Mouse (Mus musculus): ENCODE measurements at regions not wholly inside any gene's neighbourhood (a gene's known extent, or its start where the extent isn't known, plus 50 kb on each side); places are given as distances from the start of the nearest gene placed in this dataset.

DNA sequence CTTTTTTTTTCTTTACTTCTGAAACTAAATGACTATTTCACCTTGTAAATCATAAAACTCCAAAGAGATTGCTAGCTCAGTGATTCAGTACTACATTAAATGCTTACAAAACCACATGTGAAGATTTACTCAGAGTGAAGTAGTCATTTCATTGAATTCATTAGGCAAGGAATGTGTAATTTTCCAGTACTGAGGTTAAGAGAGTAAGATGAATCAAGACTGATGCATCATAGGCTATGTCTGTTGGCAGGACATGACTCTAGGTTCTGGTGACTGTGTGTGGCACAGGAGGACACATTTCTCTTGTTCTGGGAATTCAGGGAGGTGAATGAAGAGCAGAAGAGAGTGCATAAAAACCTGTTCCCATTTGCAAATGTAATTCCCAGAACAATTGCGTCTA lies 741.7 kb downstream of the Slitrk6 start:
- intact Hi-C loops (cut with DNase I) = no loop called here

DNA sequence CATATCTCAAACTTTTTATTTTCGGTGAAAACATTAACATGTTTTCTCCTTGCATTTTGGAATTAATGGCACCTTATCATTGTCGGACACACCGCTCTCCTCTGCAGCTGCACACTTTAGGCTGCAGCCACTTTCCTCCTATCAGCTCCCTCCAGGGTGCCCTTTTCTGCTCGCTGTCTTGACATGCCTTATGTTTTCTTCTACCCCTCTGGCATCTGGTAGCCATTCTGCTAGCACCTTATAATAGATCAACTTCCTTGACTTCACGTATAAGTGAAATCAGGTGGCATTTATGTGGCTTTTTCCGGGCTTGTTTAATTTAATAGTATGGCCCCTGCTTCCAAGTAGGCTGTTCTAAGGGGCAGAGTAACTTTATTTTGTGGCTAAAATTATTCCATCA lies 747.8 kb downstream of the Slitrk6 start:
- intact Hi-C loops (cut with DNase I) = no loop called here

DNA sequence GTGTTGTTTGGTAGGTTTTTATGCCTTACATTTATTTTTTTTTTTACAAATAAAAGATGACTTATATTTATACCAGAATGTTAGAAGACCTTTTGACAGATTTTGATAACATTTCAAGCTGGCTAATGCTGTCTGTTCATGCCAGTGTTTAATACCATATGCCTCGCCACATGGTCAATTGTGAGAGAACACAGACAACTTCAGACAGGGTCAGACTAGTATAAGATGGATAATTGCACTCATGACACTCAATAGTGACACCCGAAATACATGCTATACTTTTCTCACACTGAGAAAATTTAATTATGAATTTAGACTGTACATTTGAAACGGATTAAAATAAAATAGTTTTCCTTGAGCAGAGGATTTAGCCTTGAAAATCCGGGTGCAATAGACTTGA lies 769.9 kb downstream of the Slitrk6 start:
- intact Hi-C loops (cut with DNase I) = no loop called here

DNA sequence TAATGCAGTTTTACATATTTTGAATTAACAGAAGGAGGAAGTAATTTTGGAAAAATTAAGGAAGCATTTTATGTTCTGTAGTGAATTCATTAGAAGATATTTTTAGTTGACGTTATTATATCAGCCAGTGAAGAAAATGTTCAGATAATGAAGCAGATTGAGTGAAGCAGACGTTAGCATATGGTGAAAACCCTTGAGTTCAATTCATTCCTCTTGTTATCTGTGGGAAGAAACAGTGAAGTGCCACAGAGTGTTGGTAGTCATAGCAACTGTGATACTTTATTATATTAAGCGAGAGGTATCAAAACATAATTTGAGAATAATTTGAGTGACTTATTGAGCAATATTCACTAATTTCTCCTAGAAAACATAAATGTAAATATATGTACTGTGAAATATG lies 796.9 kb downstream of the Slitrk6 start:
- intact Hi-C loops (cut with DNase I) = no loop called here

DNA sequence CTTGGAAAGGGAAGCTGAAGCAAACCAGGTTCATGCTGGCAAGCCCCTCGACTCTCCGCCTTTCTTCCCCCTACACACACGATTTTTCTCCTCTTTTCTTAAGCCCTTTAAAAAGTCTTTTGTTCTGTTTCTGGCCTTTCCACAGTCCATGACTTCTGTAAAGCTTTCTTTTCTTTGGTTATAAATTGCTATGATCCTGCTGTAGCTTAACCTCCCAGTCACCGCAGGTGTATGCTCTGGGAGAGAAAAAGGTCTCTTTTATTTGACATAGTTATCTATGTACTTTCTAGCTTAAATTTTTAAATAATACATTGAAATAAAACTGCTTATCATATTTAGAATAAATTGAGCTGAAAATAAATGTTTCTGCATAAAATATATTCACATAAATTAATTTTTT lies 813.0 kb downstream of the Slitrk6 start:
- intact Hi-C loops (cut with DNase I) = no loop called here

DNA sequence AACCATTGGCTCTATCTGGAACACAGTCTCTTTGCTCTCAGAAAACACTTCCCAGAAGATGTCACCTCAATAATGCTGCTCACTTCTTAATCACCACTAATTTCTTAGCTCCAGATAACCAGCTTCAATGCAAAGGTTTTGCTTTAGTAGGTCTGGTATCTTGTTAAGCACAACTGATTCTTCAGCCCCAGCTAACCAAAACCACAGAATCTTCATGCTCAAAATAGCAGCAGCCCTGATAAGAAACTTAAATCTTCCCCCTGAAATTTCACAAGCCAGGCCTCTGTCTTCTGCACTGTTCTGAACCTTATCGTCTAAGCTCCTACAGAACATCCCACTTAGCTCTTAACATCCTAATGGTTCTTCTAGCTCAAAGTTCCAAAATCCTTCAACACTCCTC lies 813.8 kb downstream of the Slitrk6 start:
- intact Hi-C loops (cut with DNase I) = no loop called here

DNA sequence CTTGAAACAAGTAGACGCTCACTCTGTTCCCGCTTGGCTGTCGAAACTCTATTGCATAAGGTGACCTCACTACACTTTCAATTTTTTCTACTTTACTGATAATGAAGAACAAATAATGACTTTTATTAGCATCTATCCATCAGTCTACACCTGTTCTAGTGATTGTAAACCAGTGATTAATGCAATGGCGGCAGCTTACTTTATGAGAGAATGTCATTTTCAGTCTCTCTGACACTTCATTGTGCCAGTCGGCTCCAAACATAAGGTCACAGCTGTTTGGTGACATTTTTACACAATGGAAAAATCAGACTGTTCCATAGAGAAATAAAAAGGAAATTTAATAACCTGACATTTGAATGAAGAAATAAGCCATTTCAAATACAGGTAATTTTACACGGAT lies 817.5 kb downstream of the Slitrk6 start:
- intact Hi-C loops (cut with DNase I) = loop anchor here (10.0 kb wide), 1 partner anchor 423 kb away; no protein-coding TSS in a partner anchor

DNA sequence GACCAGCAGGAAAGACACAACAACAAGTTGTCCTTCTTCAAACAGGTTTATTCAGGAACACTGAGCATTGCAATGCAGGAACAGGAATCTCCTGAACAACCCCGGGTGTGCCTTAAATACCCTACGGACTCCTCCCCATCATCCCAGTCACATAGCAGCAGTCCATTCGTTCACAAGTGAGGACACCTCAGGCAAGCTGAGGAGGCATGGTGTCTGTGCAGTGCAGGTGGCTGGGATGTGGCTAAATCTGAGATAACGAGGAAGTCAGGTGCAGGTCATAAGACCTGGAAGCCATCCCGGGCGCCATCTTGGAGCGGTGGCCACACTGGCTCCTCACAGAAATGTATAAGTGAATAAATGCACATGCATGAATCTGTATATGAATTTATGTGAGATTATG lies 826.0 kb downstream of the Slitrk6 start:
- intact Hi-C loops (cut with DNase I) = no loop called here

DNA sequence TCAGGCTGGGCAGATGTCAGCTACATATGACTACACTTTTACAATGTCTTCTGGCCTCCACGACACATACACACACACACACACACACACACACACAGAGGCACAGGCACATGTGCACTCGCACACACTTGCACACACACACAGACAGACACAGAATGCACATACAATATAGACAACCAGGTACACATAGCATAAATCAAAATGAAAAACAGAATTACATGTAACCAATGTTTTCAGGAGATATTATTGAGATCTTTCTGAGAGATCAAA lies 863.1 kb downstream of the Slitrk6 start:
- intact Hi-C loops (cut with DNase I) = loop anchor here (2.0 kb wide), 1 partner anchor 871 kb away; no protein-coding TSS in a partner anchor

DNA sequence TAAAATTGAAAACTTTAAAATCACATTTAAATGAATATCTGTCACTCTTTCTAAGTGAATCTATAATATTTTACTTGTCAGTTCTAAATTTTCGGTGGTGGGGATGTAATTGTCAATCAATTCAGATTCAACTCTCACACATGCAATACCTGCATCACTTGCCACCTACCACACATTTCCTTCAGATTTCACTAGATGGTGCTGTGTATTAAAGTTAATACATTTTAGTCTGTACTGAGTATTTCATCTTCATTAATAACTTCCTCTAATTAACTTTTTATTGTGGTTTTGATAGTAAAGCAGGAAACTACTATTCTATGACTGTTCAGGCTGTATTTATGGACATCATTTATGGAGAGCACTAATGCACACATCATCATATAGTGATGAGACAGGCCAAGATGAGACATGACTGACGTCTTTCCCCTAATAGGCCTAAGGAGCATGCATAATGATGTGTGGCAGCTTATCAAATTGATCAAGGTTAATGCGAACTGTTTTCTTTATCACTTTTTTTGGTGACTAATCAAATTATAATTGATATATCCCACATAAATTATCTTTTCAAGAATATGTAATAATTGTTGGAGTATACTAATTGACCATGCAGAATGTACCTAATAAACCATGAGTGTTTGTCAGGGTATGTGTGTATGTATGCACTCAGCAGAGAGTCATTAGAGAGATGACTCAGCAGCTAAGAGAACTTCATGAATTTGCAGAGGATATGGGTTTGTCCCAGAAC lies 863.6 kb downstream of the Slitrk6 start:
- intact Hi-C loops (cut with DNase I) = loop anchor here (2.0 kb wide), 1 partner anchor 871 kb away; no protein-coding TSS in a partner anchor

DNA sequence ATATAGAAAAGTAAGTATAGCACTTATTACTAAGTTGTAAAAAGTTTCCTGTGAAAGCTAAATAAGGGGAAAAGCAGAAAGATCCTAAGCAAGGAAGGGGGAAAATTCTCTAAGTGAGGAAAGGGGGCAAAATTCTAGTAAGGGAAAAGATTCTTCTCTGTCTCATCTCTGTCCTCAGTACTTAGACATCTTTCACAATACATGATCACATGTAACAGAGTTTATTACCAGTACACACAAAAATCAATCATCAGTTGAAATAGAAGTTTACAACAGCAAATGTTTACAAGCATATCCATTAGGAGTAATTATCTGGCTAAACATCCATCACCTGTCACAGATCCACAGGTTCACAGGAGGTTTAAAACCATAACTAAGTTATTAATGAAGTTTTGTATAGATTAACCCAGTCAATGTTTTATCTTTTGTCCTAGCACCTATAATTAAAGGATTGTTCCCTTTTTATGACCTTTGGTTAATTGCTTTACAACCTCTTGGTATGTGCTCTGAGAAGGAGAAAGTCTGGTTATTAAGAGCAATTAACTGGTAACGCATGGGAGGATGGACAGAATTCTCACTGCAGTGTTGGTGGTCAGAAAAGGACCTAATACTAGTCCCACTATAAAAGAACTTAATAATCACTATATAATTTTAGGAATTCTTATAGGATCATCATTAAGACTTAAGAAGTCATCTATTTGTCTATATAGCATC lies 877.8 kb downstream of the Slitrk6 start:
- intact Hi-C loops (cut with DNase I) = loop anchor here (10.0 kb wide), 1 partner anchor 888 kb away; no protein-coding TSS in a partner anchor

DNA sequence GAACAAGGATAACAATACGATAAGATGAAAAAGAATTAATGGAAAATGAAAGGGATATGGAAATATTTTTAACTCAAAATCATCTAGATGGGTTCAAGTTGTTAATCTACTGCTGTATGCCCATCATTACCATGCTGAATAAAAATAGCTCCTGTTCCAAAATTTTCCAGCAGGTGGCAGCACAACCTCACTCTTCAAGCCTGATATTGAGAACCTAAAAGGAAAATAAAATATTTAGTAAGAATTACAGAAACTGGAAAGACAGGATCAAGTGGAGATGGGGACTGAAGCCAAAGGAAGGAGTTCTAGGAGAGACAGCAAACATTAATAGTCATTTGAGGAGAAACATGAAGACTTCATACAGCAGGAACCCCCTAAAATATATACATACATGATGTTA lies 880.7 kb downstream of the Slitrk6 start:
- intact Hi-C loops (cut with DNase I) = loop anchor here (10.0 kb wide), 1 partner anchor 891 kb away; no protein-coding TSS in a partner anchor

DNA sequence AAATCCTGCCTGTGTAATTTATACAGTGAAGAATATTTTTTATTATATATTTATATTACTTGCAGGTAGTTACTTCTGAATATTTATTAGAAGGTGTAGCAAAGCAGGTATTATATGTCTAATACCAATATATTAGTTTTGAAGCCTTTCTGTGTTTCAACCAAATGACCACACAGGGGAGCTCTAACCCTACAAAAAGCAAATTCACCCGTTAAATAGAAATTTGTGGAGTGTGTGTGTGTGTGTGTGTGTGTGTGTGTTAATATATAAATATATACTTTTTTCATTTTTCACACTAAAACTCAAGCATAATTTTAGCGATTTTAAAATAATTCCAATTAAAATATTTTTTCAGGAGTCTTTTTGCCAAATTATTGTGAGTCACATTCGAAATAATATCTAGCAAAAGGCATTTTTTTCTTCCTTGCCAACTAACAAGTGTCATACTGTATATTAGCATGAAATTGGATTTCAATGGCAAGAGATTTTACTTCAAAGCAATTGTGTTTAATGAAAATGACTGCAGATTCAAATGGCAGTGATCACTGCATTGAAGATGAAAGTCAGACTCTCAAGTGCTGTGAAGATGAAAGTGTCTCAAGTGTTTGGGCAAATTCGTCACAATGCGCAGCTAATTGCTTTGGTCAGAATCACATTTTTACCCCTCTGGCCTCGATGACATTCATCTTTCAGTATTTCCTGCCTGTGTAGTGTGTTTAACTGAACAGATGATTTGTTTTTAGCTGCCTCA lies 914.4 kb downstream of the Slitrk6 start:
- intact Hi-C loops (cut with DNase I) = no loop called here

DNA sequence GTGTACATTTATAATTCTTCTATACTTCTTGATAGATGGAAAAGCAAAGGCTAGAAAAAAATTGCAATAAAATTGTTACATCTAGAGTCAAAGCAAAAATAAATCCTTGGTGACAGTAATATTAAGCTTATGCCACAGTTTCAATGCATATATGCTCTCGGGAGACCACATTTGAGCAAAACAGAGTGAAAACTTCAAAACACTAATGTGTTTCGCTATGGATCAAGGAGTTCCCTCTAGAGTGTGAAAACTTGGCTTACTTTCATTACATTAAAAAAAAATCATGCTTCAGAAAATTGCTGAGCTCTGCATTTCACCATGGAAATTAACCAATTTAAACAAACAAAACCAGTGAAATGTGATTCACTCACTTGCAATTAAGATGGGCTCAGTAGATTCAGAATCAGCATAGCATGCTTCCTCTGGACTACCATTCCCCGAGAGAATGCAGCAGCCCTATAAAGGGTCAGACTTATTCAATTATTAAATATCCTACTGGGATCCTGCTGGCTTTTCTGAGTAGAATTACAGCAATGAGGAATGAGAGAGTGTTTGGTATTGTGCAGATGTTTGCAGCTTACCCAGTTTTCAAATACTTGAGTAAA lies 888.7 kb upstream of the Slitrk1 start:
- intact Hi-C loops (cut with DNase I) = no loop called here

DNA sequence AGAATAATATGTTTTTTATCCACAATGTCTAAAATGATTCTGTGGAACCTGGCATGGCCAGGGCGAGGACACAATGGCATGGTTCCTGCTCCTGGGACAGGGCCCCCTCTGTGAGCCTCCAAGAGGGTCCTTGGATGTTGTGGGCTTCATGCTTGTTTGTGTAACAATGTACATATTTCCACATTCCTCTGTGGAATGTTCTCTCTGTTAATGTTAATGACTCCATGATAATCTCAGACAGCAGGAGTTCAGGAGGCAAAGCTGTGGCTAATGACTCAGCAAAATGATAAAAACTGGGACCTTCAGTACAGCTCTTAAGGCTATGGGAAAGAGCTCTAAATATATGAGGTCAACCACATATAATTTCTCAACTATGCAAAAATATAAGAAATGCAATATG lies 858.3 kb upstream of the Slitrk1 start:
- intact Hi-C loops (cut with DNase I) = no loop called here

DNA sequence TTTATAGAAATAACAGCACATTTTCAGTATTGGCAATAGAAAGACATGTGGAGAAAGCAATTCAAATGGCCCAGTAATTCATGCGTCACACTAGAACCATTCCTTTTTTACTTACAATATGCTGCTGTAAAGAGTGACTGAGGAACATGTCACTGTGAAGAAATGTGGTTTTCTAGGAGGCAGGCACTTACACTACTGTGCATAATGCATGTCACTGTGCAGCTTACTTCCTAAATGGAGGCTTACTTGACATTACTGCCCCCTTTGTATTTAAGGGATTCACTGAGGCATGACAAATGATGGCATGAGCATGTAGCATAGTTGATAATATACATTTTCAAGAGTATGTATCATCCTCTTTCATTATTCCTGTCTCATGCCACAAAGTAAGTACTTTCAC lies 846.9 kb upstream of the Slitrk1 start:
- intact Hi-C loops (cut with DNase I) = no loop called here

Small RNA genes in the stretch of these regions (microRNA-seq; reads per million reads assigned to microRNA genes)
- gene Gm24369 = 0 reads per million in 2 experiments
